Mouse (Mus musculus) ES-Bruce4 (cell line): ENCODE data around the gene 1520401A03Rik.

Source experiments
- CTCF ChIP-seq: IDR thresholded peaks from one replicate; pipeline ENCODE4 v1.8.1; 2011; ENCODE audit warnings: low read depth, low read length
- POLR2A ChIP-seq: IDR thresholded peaks from one replicate; pipeline ENCODE4 v1.8.1; 2011; ENCODE audit warnings: low read length; ENCODE audit not compliant: insufficient read depth

GRCm38 (mm10) chr17:23675564-23676281, 46.9 kb downstream of the 1520401A03Rik start:
- TF ChIP-seq POLR2A, result no peak
- TF ChIP-seq CTCF, result no peak
